Mouse (Mus musculus) kidney, embryonic 16.5 days (tissue): ENCODE results near the gene Gper1. TPM values are rescaled to one million over a fixed set of nuclear protein-coding genes. Genes with fewer than 3 reads are reported as not detected.

Experiments
- ATAC-seq: fragments of 200-750 bp; cut with Nextera tagmentation; 2 replicates; pipeline ENCODE4 v1.8.0; 2017; ENCODE audit warnings: moderate TSS enrichment; ENCODE audit not compliant: low FRiP score, low TSS enrichment
- H3K27ac ChIP-seq: fragments of 300-500 bp; sonication (generic); 2 replicates; pipeline ENCODE4 v1.5.1; 2014; ENCODE audit warnings: low read length
- H3K27me3 ChIP-seq: fragments of 300-500 bp; sonication (generic); 2 replicates; pipeline ENCODE4 v1.6.1; 2014; ENCODE audit warnings: low read length, control low read depth, mixed read lengths; ENCODE audit not compliant: insufficient read depth
- H3K36me3 ChIP-seq: fragments of 300-500 bp; sonication (generic); 2 replicates; pipeline ENCODE4 v1.6.1; 2014; ENCODE audit warnings: low read length, control low read depth, mixed read lengths; ENCODE audit not compliant: insufficient read depth
- H3K4me1 ChIP-seq: fragments of 300-500 bp; sonication (generic); 2 replicates; pipeline ENCODE4 v1.6.1; 2014; ENCODE audit warnings: low read length, control low read depth, mixed read lengths; ENCODE audit not compliant: insufficient read depth
- H3K4me2 ChIP-seq: fragments of 300-500 bp; sonication (generic); replicated peaks from 2 replicates; pipeline ENCODE4 v1.6.1; 2014; ENCODE audit warnings: low read depth, low read length
- H3K4me3 ChIP-seq: fragments of 300-500 bp; sonication (generic); 2 replicates; pipeline ENCODE4 v1.5.1; 2014; ENCODE audit warnings: mild to moderate bottlenecking, low read length
- H3K9ac ChIP-seq: fragments of 300-500 bp; sonication (generic); replicated peaks from 2 replicates; pipeline ENCODE4 v1.6.1; 2014; ENCODE audit warnings: low read length
- H3K9me3 ChIP-seq: fragments of 300-500 bp; sonication (generic); 2 replicates; pipeline ENCODE4 v1.6.1; 2016; ENCODE audit warnings: low read length, control low read depth
- WGBS: fragments of 180-500 bp; shearing (Covaris S2); extraction: QIAGEN DNeasy Blood & Tissue Kit; methylation state at CpG from one replicate; pipeline ENCODE4 v1.1.7; 2014; 5-methylcytosine and 5-hydroxymethylcytosine counted together
- polyA plus RNA-seq: library from polyadenylated mRNA; unstranded; fragments of >200 nt; fragmentation: Nextera tagmentation; extraction: Ambion mirVana; gene quantifications from 2 replicates; pipeline ENCODE4 v1.2.1, GENCODE M21; 2015

Gene Gper1
- polyA plus RNA-seq = 6.8 and 8.0 TPM in 2 replicates

DNA sequence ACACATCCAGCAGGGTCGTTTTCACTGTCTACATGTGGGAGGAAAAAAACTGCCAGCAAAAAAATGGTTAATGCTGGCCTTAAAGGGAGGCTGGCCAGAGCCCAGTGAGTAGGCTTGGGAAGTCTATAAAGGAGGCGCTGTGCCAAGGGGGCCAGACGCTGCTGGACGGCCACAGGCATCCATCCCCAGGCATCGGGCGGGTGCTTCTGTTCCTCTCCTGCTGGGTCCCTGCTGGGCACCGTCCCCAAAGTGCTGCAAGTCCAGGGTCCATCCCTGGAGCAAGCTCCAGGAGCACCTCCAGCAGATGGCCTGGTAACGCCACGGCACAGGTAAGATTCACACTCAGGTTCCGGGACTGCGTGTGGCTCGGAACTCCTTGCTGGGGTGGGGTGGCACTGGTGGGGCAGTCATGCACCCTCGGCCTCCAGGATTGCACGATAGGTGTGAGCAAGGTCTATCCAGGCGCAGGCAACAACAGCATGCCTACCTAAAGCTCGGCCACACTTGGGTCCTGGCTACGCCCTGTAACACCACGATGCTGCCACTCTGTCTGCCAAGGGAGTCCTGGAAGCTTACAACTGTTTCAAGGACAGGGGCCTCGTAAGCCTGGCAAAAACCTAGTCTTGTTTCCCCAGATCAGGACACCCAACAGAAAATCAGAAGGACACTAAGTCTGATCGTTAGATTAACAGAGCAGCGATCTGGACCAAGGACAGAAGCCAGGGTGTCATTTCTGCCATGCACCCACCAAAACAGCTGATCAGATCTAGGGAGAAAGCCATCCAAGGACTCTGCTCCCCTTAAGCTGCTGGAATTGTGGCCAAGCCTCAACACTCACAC lies at the start of gene Gper1:
Gene Gper1, plus strand, starts transcription at position 126 of the 840 bp plus-strand sequence.
- WGBS = 42% methylated on average over 21 of the region's 21 CpGs
- ATAC-seq = 0 out of 2 replicates have a peak, but pooled peaks have one; percentile 47
- Histone ChIP-seq H3K27me3 (no peaks in the 10 kb centered on the region), H3K4me1 (peaks cover 40% of the 10 kb centered on the region), H3K27ac (0 out of 2 replicates have a peak within 1 kb of the TSS, but pooled peaks have one; percentile 21), H3K9me3 (no peaks in the 10 kb centered on the region), H3K4me3 (peak within 1 kb of the TSS; percentile 37), H3K36me3 (no peaks in the 10 kb centered on the region), H3K9ac (peak within 1 kb of the TSS; percentile 57), H3K4me2 (peak within 1 kb of the TSS; percentile 51)

GRCm38 (mm10) chr5:139373889-139374444 lies 49.0 kb upstream of the Gper1 start:
- no peaks in the 10 kb centered on the region for H3K36me3 ChIP-seq
- 80% methylated on average over 6 of the region's 6 CpGs for WGBS
- no peaks in the 10 kb centered on the region for H3K9me3 ChIP-seq
- peaks cover 60% of the 10 kb centered on the region for H3K4me1 ChIP-seq
- no peak overlapping the region for H3K9ac ChIP-seq
- no peak for ATAC-seq
- H3K27me3 ChIP-seq = no peaks in the 10 kb centered on the region
- H3K4me2 ChIP-seq = no peak overlapping the region
- no peak overlapping the region for H3K27ac ChIP-seq
- no peak overlapping the region for H3K4me3 ChIP-seq

- Histone ChIP-seq H3K4me3 (no peak overlapping the region), H3K9me3 (no peaks in the 10 kb centered on the region), H3K4me1 (peaks cover 65% of the 10 kb centered on the region), H3K27me3 (no peaks in the 10 kb centered on the region), H3K36me3 (no peaks in the 10 kb centered on the region), H3K27ac (no peak overlapping the region), H3K9ac (no peak overlapping the region), H3K4me2 (no peak overlapping the region)
- no peak for ATAC-seq
- WGBS = 93% methylated on average over 2 of the region's 2 CpGs
Observed at GRCm38 (mm10) chr5:139374841-139375240, 48.1 kb upstream of the Gper1 start.

DNA sequence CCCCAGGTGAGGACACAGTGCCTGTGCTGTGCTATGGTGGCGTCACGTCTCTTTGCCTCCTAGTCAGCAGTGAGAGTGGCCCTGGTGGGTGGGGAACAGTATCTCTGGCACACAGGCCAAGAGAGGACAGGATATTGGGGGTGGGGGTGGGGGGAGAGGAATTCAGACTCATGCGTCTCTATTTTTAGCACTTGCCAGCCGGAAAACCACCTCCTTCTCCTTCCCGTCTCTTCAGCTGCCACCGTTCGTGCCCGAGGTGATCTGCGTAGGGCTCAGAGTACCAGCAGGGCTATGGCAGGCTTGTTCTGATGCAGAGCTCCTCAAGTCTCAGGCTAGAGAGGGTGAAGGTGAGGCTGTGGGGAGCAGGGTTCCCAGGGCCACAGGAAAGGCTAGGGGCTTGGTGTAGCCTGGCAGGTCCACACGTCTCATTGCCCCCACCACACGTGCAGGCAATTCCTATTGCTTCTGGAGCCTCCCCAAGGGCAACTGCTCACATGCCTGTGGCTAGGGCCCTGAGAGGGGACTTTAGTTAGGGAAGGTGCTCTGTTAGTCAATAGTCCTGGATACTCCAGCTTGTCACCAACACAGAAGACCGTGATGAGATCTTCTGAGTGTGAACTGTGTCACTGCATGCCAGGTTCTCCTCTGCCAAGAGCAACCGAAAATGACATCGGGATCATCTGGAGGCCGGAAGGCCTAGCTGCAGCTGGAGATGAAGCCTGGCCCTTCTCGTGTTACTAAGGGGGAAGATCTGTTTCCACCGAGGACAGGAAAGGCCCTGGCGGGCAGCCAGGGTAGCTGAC lies 45.3 kb upstream of the Gper1 start, which contains the start of gene Gpr146:
Gene Gpr146, plus strand, starts transcription at position 230 of the 803 bp plus-strand sequence.
- Histone ChIP-seq H3K36me3 (no peaks in the 10 kb centered on the region), H3K27me3 (no peaks in the 10 kb centered on the region), H3K4me3 (no peak within 1 kb of the TSS), H3K4me1 (peaks cover 66% of the 10 kb centered on the region), H3K27ac (peak within 1 kb of the TSS; percentile 94), H3K4me2 (peak within 1 kb of the TSS; percentile 22; the same call in 1 of the 2 replicates), H3K9me3 (no peaks in the 10 kb centered on the region), H3K9ac (peak within 1 kb of the TSS; percentile 0; the same call in 1 of the 2 replicates)
- WGBS = 40% methylated on average over 18 of the region's 18 CpGs
- ATAC-seq = no peak

DNA sequence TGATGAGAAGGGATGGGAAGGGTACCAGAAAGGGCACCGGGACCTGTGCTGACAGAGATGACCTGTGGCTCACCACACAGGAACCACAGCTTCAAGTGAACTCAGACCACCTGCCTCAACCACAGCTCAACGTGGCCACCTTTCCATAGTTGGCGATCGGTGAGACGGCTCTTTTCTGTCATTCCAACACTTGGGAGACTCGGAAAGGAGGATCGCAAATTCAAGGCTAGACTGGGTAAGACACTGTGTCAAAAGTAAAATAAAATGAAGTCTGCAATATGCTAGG lies 44.7 kb upstream of the Gper1 start:
- H3K36me3 ChIP-seq = no peaks in the 10 kb centered on the region
- no peak overlapping the region for H3K9ac ChIP-seq
- H3K4me3 ChIP-seq = no peak overlapping the region
- no peak overlapping the region for H3K4me2 ChIP-seq
- H3K4me1 ChIP-seq = peaks cover 66% of the 10 kb centered on the region
- peak overlapping the region; percentile 94 for H3K27ac ChIP-seq
- WGBS = 69% methylated on average over 7 of the region's 7 CpGs
- no peaks in the 10 kb centered on the region for H3K9me3 ChIP-seq
- no peak for ATAC-seq
- H3K27me3 ChIP-seq = no peaks in the 10 kb centered on the region

GRCm38 (mm10) chr5:139378986-139379629 lies 43.8 kb upstream of the Gper1 start:
- H3K9ac ChIP-seq = peak overlapping the region; percentile 41
- no peaks in the 10 kb centered on the region for H3K27me3 ChIP-seq
- H3K36me3 ChIP-seq = no peaks in the 10 kb centered on the region
- peak; percentile 50; the same call in 1 of the 2 replicates for ATAC-seq
- no peaks in the 10 kb centered on the region for H3K9me3 ChIP-seq
- peaks cover 71% of the 10 kb centered on the region for H3K4me1 ChIP-seq
- H3K4me2 ChIP-seq = peak overlapping the region; percentile 22; the same call in 1 of the 2 replicates
- H3K27ac ChIP-seq = peak overlapping the region; percentile 94
- 33% methylated on average over 21 of the region's 21 CpGs for WGBS
- no peak overlapping the region for H3K4me3 ChIP-seq

GRCm38 (mm10) chr5:139379771-139380384 lies 43.1 kb upstream of the Gper1 start:
- ATAC-seq = no peak
- no peaks in the 10 kb centered on the region for H3K9me3 ChIP-seq
- no peaks in the 10 kb centered on the region for H3K27me3 ChIP-seq
- 17% methylated on average over 8 of the region's 8 CpGs for WGBS
- H3K9ac ChIP-seq = no peak overlapping the region
- peak overlapping the region; percentile 84 for H3K4me2 ChIP-seq
- peaks cover 72% of the 10 kb centered on the region for H3K4me1 ChIP-seq
- peak overlapping the region; percentile 94 for H3K27ac ChIP-seq
- no peaks in the 10 kb centered on the region for H3K36me3 ChIP-seq
- H3K4me3 ChIP-seq = peak overlapping the region; percentile 76

DNA sequence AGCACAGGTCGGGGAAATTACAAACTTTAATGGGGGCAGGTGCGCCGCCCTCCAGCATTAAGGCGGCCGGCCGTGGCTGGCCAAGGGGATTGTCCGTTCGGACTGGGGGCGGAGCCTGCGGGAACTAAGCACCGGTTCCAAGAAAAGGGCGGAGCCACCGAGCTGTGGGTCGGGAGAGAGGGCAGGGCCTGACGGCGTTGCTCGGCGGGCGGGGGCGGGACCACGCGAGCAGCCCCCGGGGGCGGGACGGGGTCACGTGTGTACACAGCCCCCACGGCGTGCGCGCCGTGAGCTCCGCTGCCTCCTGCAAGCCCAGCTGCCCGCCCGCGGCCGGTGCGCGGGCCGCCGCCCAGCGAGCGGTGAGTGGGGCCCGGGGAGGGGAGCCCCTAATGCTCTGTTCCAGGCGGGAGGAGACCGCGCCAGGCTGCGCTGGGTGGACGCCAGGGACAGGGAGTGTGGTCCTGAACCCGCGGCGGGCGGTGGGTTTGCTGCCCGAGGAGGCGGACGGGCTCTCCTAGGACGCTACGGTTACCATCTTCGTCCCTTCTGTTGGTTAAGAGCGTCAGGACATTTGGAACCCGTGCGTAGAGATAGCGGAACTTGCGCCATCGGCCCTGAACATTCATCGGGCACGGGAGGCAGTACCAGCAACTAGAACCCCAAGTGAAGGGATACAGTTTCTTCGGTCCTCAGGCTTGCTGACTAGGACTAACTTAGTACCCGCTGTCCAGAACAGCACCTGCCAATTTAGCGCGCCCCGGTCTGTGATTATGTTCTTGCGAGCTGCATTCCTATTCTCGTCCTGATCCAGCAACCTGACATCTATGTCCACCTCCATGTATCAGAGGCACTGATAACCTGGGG lies 42.3 kb upstream of the Gper1 start:
- ATAC-seq = peak; percentile 82
- Histone ChIP-seq H3K9me3 (no peaks in the 10 kb centered on the region), H3K27ac (peak overlapping the region; percentile 94), H3K27me3 (no peaks in the 10 kb centered on the region), H3K4me1 (peaks cover 76% of the 10 kb centered on the region), H3K4me2 (peak overlapping the region; percentile 84), H3K4me3 (peak overlapping the region; percentile 76), H3K9ac (peak overlapping the region; percentile 80), H3K36me3 (no peaks in the 10 kb centered on the region)
- WGBS = under 1% methylated on average over 73 of the region's 73 CpGs
